Mouse (Mus musculus) forebrain, embryonic 13.5 days (tissue): ENCODE results near the gene Cntnap2. TPM values are rescaled to one million over a fixed set of nuclear protein-coding genes. Genes with fewer than 3 reads are reported as not detected.
A peak's percentile ranks its signal among the peaks of the same experiment; 100 is the strongest.
"Not testable (repeated sequence)": the region's sequence is repeated elsewhere in the genome, so short reads cannot be mapped to it uniquely, and the experiment has no call there.

ENCODE experiments used
- ATAC-seq: fragments of 200-750 bp; cut with Nextera tagmentation; 2 replicates; pipeline ENCODE4 v1.8.0; 2017
- H3K27ac ChIP-seq: fragments of 300-500 bp; sonication (generic); 2 replicates; pipeline ENCODE4 v1.5.1; 2015; ENCODE audit warnings: inconsistent platforms, mild to moderate bottlenecking, moderate library complexity
- H3K27me3 ChIP-seq: fragments of 300-500 bp; sonication (generic); 2 replicates; pipeline ENCODE4 v1.6.1; 2015; ENCODE audit warnings: mild to moderate bottlenecking, inconsistent platforms
- H3K36me3 ChIP-seq: fragments of 300-500 bp; sonication (generic); 2 replicates; pipeline ENCODE4 v1.6.1; 2015; ENCODE audit warnings: mild to moderate bottlenecking, inconsistent platforms; ENCODE audit not compliant: poor library complexity, severe bottlenecking
- H3K4me1 ChIP-seq: fragments of 300-500 bp; sonication (generic); 2 replicates; pipeline ENCODE4 v1.6.1; 2015; ENCODE audit warnings: inconsistent platforms
- H3K4me2 ChIP-seq: fragments of 300-500 bp; sonication (generic); 2 replicates; pipeline ENCODE4 v1.6.1; 2015; ENCODE audit warnings: inconsistent platforms, mild to moderate bottlenecking, moderate library complexity
- H3K4me3 ChIP-seq: fragments of 300-500 bp; sonication (generic); 2 replicates; pipeline ENCODE4 v1.5.1; 2015; ENCODE audit warnings: mild to moderate bottlenecking, inconsistent platforms
- H3K9ac ChIP-seq: fragments of 300-500 bp; sonication (generic); 2 replicates; pipeline ENCODE4 v1.6.1; 2015; ENCODE audit warnings: mild to moderate bottlenecking, inconsistent platforms
- H3K9me3 ChIP-seq: fragments of 300-500 bp; sonication (generic); replicated peaks from 2 replicates; pipeline ENCODE4 v1.6.1; 2016; ENCODE audit warnings: inconsistent platforms
- WGBS: fragments of 180-500 bp; shearing (Covaris S2); methylation state at CpG from one replicate; pipeline ENCODE4 v1.1.7; 2015; 5-methylcytosine and 5-hydroxymethylcytosine counted together
- polyA plus RNA-seq: library from polyadenylated mRNA; unstranded; fragments of >200 nt; fragmentation: Nextera tagmentation; extraction: Ambion mirVana; gene quantifications from 2 replicates; pipeline ENCODE4 v1.2.1, GENCODE M21; 2015

Gene Cntnap2
- polyA plus RNA-seq, 1 experiment from 2014 or later: 83.7 TPM

DNA sequence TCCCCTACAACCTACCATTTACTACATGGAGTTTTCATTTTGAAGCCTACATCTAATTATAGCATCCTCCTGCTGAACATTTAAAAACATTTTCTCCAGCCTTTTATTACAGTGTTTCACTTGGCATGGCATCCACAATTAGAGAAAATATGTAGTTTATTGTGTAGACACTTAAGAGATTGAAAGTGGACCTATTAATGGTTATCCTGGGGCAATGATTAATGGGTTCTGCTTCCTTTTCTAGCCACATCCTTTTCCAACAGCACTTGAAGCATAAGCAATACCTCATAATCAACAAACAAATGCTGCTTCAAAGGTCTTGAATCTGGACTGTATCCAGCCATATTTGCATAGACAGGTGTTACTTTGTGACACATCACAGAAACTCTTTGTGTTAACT is 1360.7 kb downstream of the Cntnap2 start:
- Histone ChIP-seq H3K27ac (no peak overlapping the region), H3K4me2 (no peak overlapping the region), H3K9me3 (no peaks in the 10 kb centered on the region), H3K27me3 (no peaks in the 10 kb centered on the region), H3K4me3 (no peak overlapping the region), H3K9ac (no peak overlapping the region), H3K4me1 (no peaks in the 10 kb centered on the region), H3K36me3 (no peaks in the 10 kb centered on the region)
- peak; percentile 36; the same call in 1 of the 2 replicates for ATAC-seq

DNA sequence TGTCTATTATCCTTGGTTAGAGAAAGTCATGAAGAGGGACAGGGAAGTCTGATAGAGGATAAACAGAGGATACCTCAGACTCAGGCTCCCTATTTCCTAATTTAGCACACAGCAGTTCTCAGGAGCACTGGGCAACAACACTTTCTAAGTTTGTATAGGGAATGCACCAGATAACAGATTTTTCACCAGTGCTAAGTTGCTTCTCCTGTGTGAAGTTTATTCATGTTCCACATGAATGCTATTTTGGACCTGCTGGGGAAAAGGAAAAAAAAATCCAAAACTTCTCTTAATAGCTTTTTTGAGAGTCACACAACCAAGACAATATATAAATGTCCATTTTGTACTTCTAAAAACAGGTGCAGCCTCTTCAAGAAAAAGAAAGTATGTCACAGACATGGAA is 1361.2 kb downstream of the Cntnap2 start:
- Histone ChIP-seq H3K4me2 (no peak overlapping the region), H3K9me3 (no peaks in the 10 kb centered on the region), H3K27me3 (no peaks in the 10 kb centered on the region), H3K9ac (no peak overlapping the region), H3K4me3 (no peak overlapping the region), H3K4me1 (no peaks in the 10 kb centered on the region), H3K36me3 (no peaks in the 10 kb centered on the region), H3K27ac (no peak overlapping the region)
- ATAC-seq: no peak

DNA sequence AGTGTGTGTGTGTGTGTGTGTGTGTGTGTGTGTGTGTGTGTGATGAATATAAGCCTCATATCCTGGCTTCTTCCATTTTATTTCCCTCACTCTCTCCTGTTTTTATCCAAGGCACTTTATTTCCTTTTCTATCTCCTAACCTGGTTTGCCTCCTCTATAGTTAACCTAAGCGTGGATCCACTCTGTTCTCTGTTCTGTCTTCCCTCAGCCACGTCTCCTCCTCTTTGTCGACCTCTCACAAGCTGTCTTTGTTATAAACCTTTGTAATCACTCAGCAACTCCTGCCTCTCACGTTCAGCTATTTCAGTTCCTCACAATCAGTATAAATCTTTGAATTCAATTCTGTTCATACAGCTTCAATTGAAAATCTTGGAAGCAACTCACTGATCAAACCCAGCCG is 1369.1 kb downstream of the Cntnap2 start:
- ATAC-seq: no peak
- Histone ChIP-seq H3K4me1 (no peaks in the 10 kb centered on the region), H3K4me2 (no peak overlapping the region), H3K9ac (no peak overlapping the region), H3K36me3 (no peaks in the 10 kb centered on the region), H3K27ac (no peak overlapping the region), H3K9me3 (no peaks in the 10 kb centered on the region), H3K4me3 (no peak overlapping the region), H3K27me3 (no peaks in the 10 kb centered on the region)
- WGBS: 39% methylated on average over 5 of the region's 5 CpGs

DNA sequence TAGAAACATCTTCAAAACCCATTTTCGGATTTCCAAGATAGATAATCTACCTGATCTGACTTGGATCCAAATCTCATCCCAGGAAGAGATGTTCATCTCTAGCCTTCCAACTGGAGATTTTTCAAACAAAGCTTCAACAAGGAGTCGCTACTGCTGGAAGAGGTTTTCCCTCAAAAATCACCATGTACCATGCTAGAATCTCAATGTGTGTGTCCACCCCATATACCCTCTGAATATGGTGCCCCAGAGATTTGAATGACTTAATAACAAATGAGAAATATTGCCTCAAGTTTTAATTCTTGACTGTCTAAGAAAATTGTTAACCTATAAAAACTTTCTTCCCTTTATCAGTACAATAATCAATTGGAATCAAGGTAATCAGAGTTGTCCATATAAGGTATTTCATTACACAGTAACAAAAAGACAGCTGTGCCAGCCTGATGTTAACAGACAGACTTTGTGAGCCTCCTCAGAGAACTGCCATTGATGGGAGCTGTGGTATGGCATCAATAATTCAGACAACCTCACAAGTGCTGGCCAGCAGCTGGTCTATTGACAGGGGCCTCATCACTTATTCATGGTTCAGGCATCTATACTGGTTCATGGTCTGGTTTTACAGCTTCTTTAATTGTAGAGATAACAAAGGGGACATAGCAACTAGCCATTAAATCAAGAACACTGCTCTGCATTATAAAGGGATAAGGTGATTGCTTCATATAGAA is 1391.9 kb downstream of the Cntnap2 start:
- Histone ChIP-seq H3K9ac (no peak overlapping the region), H3K27ac (no peak overlapping the region), H3K36me3 (no peaks in the 10 kb centered on the region), H3K9me3 (no peaks in the 10 kb centered on the region), H3K27me3 (no peaks in the 10 kb centered on the region), H3K4me3 (no peak overlapping the region), H3K4me1 (peaks cover 3% of the 10 kb centered on the region; the same call in 1 of the 2 replicates), H3K4me2 (no peak overlapping the region)
- WGBS: 86% methylated on average over 2 of the region's 2 CpGs
- no peak for ATAC-seq

DNA sequence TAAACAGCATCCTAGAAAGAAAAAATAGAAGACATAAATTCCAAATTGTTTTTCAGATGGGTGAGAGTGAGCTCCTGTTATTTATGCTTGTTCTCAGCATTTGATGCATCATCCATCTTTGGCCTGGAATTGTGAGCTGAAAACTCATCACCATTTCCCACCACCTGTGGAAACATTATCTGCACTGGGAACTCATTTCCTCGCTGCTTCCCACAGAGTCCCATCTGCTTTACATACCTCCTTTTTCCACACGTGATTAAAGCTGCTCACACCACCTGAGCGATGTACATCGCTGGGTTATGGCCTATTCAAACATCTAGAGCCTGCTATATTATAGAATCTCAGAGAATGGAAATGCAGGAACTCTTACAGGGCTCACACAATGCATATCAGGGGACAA is 1413.5 kb downstream of the Cntnap2 start:
- no peaks in the 10 kb centered on the region for H3K4me1 ChIP-seq
- H3K9me3 ChIP-seq: no peaks in the 10 kb centered on the region
- H3K4me3 ChIP-seq: no peak overlapping the region
- H3K36me3 ChIP-seq: no peaks in the 10 kb centered on the region
- no peaks in the 10 kb centered on the region for H3K27me3 ChIP-seq
- no peak overlapping the region for H3K9ac ChIP-seq
- ATAC-seq: no peak
- 69% methylated on average over 4 of the region's 4 CpGs for WGBS
- no peak overlapping the region for H3K4me2 ChIP-seq
- no peak overlapping the region for H3K27ac ChIP-seq

DNA sequence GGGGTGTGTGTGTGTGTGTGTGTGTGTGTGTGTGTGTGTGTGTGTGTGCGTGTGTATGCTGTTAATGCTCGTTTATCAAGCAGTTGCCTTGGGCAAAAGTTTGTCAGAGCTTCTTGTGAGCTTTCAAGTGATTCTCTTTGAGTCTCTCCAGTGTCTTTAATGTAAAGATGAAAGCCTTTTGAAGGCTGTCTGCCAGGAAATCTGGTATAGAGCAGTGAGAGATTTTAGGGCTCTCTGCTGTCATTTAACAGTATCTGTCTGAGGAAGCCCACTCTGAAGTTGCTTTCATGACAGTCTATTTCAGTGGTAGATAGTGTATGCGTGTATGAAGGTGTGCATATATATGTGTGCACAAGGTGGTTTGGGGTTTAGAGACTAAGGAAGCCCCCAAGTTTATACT is 1425.2 kb downstream of the Cntnap2 start:
- Histone ChIP-seq H3K27me3 (no peaks in the 10 kb centered on the region), H3K4me2 (no peak overlapping the region), H3K27ac (no peak overlapping the region), H3K4me3 (no peak overlapping the region), H3K9me3 (no peaks in the 10 kb centered on the region), H3K36me3 (no peaks in the 10 kb centered on the region), H3K4me1 (no peaks in the 10 kb centered on the region), H3K9ac (no peak overlapping the region)
- WGBS: 77% methylated on average over 3 of the region's 3 CpGs
- no peak for ATAC-seq

DNA sequence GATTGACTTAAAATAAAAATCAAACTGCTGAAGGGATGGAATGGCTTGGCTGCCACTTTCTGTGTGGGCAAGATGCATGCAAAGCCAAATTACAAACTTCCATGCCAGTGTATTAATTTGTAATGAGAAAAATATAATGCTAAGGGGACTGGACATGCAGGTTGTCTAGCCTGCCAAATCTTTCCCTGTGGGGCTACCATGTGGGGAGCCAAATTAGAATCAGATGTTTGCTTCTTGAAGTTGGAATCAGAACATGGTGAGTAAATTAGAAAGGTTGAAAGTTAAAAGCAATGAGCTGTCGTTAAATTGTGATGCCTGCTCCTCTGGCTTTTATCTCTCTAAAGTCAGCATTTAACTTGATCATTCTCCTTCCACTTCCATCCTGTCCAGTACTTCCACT is 1443.6 kb downstream of the Cntnap2 start:
- H3K4me2 ChIP-seq: no peak overlapping the region
- WGBS: 68% methylated on average over 1 of the region's 1 CpGs
- H3K36me3 ChIP-seq: no peaks in the 10 kb centered on the region
- ATAC-seq: no peak
- H3K4me3 ChIP-seq: no peak overlapping the region
- H3K27ac ChIP-seq: no peak overlapping the region
- no peaks in the 10 kb centered on the region for H3K9me3 ChIP-seq
- H3K27me3 ChIP-seq: no peaks in the 10 kb centered on the region
- H3K4me1 ChIP-seq: no peaks in the 10 kb centered on the region
- no peak overlapping the region for H3K9ac ChIP-seq

DNA sequence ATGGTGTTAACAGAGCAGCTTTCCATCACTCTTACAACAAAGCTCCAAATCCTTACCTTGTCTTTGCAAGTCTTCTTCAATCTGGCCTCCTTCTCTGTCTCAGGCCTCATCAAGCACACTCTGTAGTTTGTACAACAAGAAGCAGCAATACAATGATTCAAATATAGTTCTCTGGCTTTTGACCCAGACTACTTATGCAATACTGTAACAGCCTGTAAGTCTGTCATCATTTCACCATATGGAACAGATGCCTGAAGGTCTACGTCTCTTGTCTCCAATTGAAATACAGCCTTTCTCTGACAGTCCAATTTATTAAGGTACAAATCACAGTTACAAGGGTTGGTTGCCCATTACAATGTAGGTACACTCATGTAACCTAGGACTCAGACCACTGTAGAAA is 1453.7 kb downstream of the Cntnap2 start:
- H3K9me3 ChIP-seq: no peaks in the 10 kb centered on the region
- no peak overlapping the region for H3K4me2 ChIP-seq
- no peaks in the 10 kb centered on the region for H3K4me1 ChIP-seq
- no peak overlapping the region for H3K9ac ChIP-seq
- WGBS: 89% methylated on average over 1 of the region's 1 CpGs
- H3K4me3 ChIP-seq: no peak overlapping the region
- H3K27me3 ChIP-seq: no peaks in the 10 kb centered on the region
- no peaks in the 10 kb centered on the region for H3K36me3 ChIP-seq
- ATAC-seq: no peak
- H3K27ac ChIP-seq: no peak overlapping the region

DNA sequence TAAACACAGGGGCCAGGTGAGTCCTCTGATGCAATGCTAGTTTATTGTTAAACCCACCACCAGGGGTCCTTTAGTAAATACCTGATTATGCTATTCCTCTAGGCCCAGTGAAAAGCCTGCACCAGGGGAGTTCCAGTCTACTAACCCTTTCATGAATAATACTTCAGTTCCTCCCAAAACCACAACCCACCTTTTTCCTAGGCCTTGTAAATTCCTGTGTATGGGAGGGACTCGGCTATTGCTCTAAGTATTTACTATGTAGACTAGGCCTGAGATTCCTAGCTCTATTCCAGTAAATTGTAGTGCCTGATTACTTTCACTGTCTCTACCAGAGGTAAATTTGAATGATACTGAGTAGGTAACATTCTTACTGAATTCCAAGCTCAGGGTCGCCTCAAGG is 1478.4 kb downstream of the Cntnap2 start:
- not testable (repeated sequence) for H3K4me3 ChIP-seq, H3K36me3 ChIP-seq, ATAC-seq, H3K9me3 ChIP-seq, H3K27ac ChIP-seq, H3K4me1 ChIP-seq, H3K9ac ChIP-seq, H3K4me2 ChIP-seq, H3K27me3 ChIP-seq
- 89% methylated on average over 2 of the region's 2 CpGs for WGBS

DNA sequence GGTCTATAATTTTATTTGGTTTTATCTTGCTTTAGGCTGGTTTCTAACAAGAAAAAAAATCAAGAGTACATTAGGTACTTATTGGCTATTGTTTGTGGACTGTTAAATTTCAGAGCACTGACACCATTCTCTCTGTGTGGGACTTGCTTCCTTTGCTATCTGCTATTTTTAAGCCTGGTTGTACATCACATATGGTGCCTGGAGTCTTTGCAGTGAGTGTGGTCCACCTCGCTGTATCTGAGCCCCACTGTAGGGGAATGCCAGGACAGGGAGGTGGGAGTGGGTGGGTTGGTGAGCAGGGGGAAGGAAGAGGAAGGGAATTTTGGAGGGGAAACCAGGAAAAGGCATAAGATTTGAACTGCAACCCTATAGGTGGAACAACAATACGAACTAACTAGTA is 1504.3 kb downstream of the Cntnap2 start:
- no peak overlapping the region for H3K4me3 ChIP-seq
- ATAC-seq: no peak
- H3K9me3 ChIP-seq: no peaks in the 10 kb centered on the region
- WGBS: 91% methylated on average over 2 of the region's 2 CpGs
- H3K4me2 ChIP-seq: no peak overlapping the region
- no peaks in the 10 kb centered on the region for H3K4me1 ChIP-seq
- H3K27me3 ChIP-seq: no peaks in the 10 kb centered on the region
- H3K27ac ChIP-seq: no peak overlapping the region
- no peaks in the 10 kb centered on the region for H3K36me3 ChIP-seq
- H3K9ac ChIP-seq: no peak overlapping the region

DNA sequence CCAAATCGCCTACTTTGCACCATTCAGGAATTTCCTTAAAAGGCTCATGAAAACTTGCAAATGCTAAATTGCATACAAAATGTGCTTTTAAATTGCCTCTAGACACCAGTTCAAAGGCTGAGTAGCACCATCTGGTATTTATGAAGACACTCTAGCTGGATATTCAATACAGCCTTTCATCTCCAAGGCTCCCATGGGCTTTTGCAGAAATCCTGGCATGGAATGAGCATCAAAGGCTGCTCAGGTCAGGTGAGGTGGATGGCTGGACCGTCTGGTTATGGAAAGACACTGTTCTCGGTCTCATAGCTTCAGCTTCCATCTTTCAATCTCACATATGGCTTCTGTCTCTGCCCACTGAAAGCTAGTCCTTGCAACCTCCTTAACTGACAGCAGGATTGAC is 1515.9 kb downstream of the Cntnap2 start:
- Histone ChIP-seq H3K9me3 (no peaks in the 10 kb centered on the region), H3K36me3 (no peaks in the 10 kb centered on the region), H3K4me3 (no peak overlapping the region), H3K4me2 (no peak overlapping the region), H3K4me1 (no peaks in the 10 kb centered on the region), H3K9ac (no peak overlapping the region), H3K27ac (no peak overlapping the region), H3K27me3 (no peaks in the 10 kb centered on the region)
- 68% methylated on average over 3 of the region's 3 CpGs for WGBS
- ATAC-seq: no peak

DNA sequence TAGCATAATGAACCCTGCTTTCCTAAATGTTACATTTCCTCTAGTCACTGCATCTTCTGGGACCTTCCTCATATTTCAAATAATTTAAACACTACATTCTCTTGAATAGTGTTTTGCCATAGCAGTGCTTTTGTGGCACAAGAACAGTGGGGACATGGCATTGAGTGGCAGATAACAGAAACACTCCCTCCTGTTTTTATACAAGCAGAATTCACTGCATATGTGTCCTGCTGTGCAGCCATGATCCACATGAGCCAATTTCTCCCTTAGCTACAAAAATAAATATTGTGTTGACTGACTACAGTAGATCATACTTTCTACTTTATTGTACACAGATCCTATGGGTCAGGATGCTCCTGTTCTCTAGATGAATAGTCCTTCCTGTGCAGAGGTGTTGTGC is 1553.2 kb downstream of the Cntnap2 start:
- no peaks in the 10 kb centered on the region for H3K27me3 ChIP-seq
- H3K27ac ChIP-seq: no peak overlapping the region
- peak; percentile 54 for ATAC-seq
- H3K36me3 ChIP-seq: no peaks in the 10 kb centered on the region
- H3K4me2 ChIP-seq: no peak overlapping the region
- no peaks in the 10 kb centered on the region for H3K9me3 ChIP-seq
- peaks cover 10% of the 10 kb centered on the region for H3K4me1 ChIP-seq
- no peak overlapping the region for H3K9ac ChIP-seq
- H3K4me3 ChIP-seq: no peak overlapping the region

DNA sequence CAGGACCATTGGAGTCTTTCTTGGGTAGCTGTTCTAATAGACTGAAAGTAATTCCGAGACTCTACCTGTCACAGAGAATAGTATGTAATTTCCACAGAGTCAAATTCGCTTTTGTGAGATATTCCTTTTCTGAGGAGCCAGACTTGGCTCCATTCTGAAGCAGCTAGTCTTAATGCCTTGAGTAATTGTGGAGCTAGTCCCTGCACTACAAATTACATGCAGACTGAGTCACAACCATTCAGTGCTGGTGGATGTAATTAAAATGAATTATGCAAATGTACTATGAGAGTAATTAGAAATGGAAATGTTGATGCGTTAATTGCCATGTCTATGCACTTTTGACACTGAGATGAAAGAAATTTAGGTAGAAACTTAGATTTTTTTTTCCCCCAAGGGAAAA is 1553.7 kb downstream of the Cntnap2 start:
- Histone ChIP-seq H3K4me3 (no peak overlapping the region), H3K9ac (no peak overlapping the region), H3K27me3 (no peaks in the 10 kb centered on the region), H3K4me2 (no peak overlapping the region), H3K9me3 (no peaks in the 10 kb centered on the region), H3K36me3 (no peaks in the 10 kb centered on the region), H3K4me1 (peaks cover 10% of the 10 kb centered on the region), H3K27ac (no peak overlapping the region)
- peak; percentile 91 for ATAC-seq
- 44% methylated on average over 3 of the region's 3 CpGs for WGBS
